Mouse (Mus musculus) lung, embryonic 14.5 days (tissue): ENCODE data around the gene Ehmt1. TPM values are rescaled to one million over a fixed set of nuclear protein-coding genes. Genes with fewer than 3 reads are reported as not detected.
A peak's percentile ranks its signal among the peaks of the same experiment; 100 is the strongest.

Experiments
- ATAC-seq: fragments of 200-750 bp; cut with Nextera tagmentation; 2 replicates; pipeline ENCODE4 v1.8.0; 2017; ENCODE audit warnings: mild to moderate bottlenecking, moderate TSS enrichment, moderate library complexity; ENCODE audit not compliant: insufficient read depth
- DNase-seq: peaks from one replicate; pipeline ENCODE4 v3.0.0-alpha.2; 2015
- H3K27ac ChIP-seq: fragments of 300-500 bp; sonication (generic); 2 replicates; pipeline ENCODE4 v1.5.1; 2014; ENCODE audit warnings: low read depth, mild to moderate bottlenecking, moderate library complexity
- H3K27me3 ChIP-seq: fragments of 300-500 bp; sonication (generic); 2 replicates; pipeline ENCODE4 v1.6.1; 2014; ENCODE audit warnings: low read length, control low read depth; ENCODE audit not compliant: insufficient read depth
- H3K36me3 ChIP-seq: fragments of 300-500 bp; sonication (generic); 2 replicates; pipeline ENCODE4 v1.6.1; 2014; ENCODE audit warnings: control low read depth; ENCODE audit not compliant: insufficient read depth
- H3K4me1 ChIP-seq: fragments of 300-500 bp; sonication (generic); 2 replicates; pipeline ENCODE4 v1.6.1; 2014; ENCODE audit warnings: antibody characterized with exemption, control low read depth; ENCODE audit not compliant: insufficient read depth
- H3K4me2 ChIP-seq: fragments of 300-500 bp; sonication (generic); 2 replicates; pipeline ENCODE4 v1.6.1; 2014; ENCODE audit warnings: mild to moderate bottlenecking
- H3K4me3 ChIP-seq: fragments of 300-500 bp; sonication (generic); 2 replicates; pipeline ENCODE4 v1.5.1; 2014; ENCODE audit warnings: low read depth, low read length
- H3K9ac ChIP-seq: fragments of 300-500 bp; sonication (generic); 2 replicates; pipeline ENCODE4 v1.6.1; 2014
- H3K9me3 ChIP-seq: fragments of 300-500 bp; sonication (generic); 2 replicates; pipeline ENCODE4 v1.6.1; 2016; ENCODE audit warnings: low read depth, low read length, control low read depth
- CTCF ChIP-seq: IDR thresholded peaks from 2 replicates; pipeline ENCODE4 v1.5.1; 2016; ENCODE audit warnings: antibody characterized with exemption, low read depth
- WGBS: fragments of 180-500 bp; shearing (Covaris S2); extraction: QIAGEN DNeasy Blood & Tissue Kit; methylation state at CpG from one replicate; pipeline ENCODE4 v1.1.7; 2014; 5-methylcytosine and 5-hydroxymethylcytosine counted together
- polyA plus RNA-seq: library from polyadenylated mRNA; unstranded; fragments of >200 nt; fragmentation: Nextera tagmentation; extraction: Ambion mirVana; gene quantifications from 2 replicates; pipeline ENCODE4 v1.2.1, GENCODE M21; 2014

The Ehmt1 gene
- polyA plus RNA-seq, 1 experiment from 2014 or later: 94.5 TPM

- Histone ChIP-seq H3K36me3 (peaks cover 17% of the 10 kb centered on the region; the same call in 1 of the 2 replicates), H3K27ac (no peak overlapping the region), H3K4me3 (no peak overlapping the region), H3K9me3 (no peaks in the 10 kb centered on the region), H3K27me3 (no peaks in the 10 kb centered on the region), H3K4me1 (no peaks in the 10 kb centered on the region), H3K9ac (no peak overlapping the region), H3K4me2 (no peak overlapping the region)
- WGBS: 90% methylated on average over 4 of the region's 4 CpGs
- DNase-seq: no peak
- ATAC-seq: no peak
- no peak for TF ChIP-seq CTCF
Measured at GRCm38 (mm10) chr2:24912189-24912588, 7.2 kb downstream of the Ehmt1 start.

- DNase-seq: no peak
- Histone ChIP-seq H3K9ac (no peak overlapping the region), H3K27me3 (no peaks in the 10 kb centered on the region), H3K4me1 (peaks cover 3% of the 10 kb centered on the region; the same call in 1 of the 2 replicates), H3K4me3 (no peak overlapping the region), H3K36me3 (peaks cover 17% of the 10 kb centered on the region; the same call in 1 of the 2 replicates), H3K27ac (no peak overlapping the region), H3K4me2 (no peak overlapping the region), H3K9me3 (no peaks in the 10 kb centered on the region)
- WGBS: 91% methylated on average over 4 of the region's 4 CpGs
- TF ChIP-seq CTCF: no peak
- no peak for ATAC-seq
Measured at GRCm38 (mm10) chr2:24910481-24910880, 8.9 kb downstream of the Ehmt1 start.

DNA sequence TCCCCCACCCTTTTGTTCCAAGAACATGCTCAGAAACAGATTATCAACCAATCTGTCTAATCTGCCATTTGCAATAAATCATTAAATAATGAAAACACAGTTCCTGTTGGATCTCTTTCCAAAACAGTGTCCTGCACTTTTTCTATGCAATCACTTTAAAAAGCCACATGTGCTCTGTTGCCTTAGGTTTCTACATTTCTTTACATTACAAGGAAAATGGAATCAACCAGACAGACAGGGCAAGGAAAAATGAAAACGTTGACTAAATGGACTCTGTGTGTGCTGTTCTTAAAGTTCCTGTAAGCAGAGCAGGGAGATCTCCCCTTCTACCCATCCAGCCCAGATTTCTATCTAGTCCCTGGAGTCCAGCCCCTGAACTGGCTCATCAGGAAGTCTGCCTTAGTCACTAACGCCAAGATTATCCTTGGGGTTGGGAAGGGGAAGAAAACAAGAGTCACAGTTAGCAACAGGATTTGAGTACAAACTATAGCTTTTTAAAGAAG, 13.7 kb downstream of the Ehmt1 start:
- ATAC-seq (no peak), DNase-seq (no peak)
- Histone ChIP-seq H3K9me3 (no peaks in the 10 kb centered on the region), H3K36me3 (0 out of 2 replicates have a peak, but pooled peaks cover 3% of the 10 kb centered on the region), H3K27ac (no peak overlapping the region), H3K4me2 (no peak overlapping the region), H3K9ac (no peak overlapping the region), H3K4me1 (peaks cover 3% of the 10 kb centered on the region; the same call in 1 of the 2 replicates), H3K27me3 (no peaks in the 10 kb centered on the region), H3K4me3 (no peak overlapping the region)
- 24% methylated on average over 2 of the region's 2 CpGs for WGBS
- TF ChIP-seq CTCF: no peak

GRCm38 (mm10) chr2:24904823-24905652, 14.4 kb downstream of the Ehmt1 start:
- H3K4me2 ChIP-seq: no peak overlapping the region
- 80% methylated on average over 11 of the region's 11 CpGs for WGBS
- H3K36me3 ChIP-seq: no peaks in the 10 kb centered on the region
- no peak overlapping the region for H3K9ac ChIP-seq
- no peak overlapping the region for H3K27ac ChIP-seq
- ATAC-seq: no peak
- H3K9me3 ChIP-seq: no peaks in the 10 kb centered on the region
- H3K27me3 ChIP-seq: no peaks in the 10 kb centered on the region
- no peak for TF ChIP-seq CTCF
- H3K4me3 ChIP-seq: no peak overlapping the region
- peaks cover 3% of the 10 kb centered on the region; the same call in 1 of the 2 replicates for H3K4me1 ChIP-seq
- DNase-seq: no peak

DNA sequence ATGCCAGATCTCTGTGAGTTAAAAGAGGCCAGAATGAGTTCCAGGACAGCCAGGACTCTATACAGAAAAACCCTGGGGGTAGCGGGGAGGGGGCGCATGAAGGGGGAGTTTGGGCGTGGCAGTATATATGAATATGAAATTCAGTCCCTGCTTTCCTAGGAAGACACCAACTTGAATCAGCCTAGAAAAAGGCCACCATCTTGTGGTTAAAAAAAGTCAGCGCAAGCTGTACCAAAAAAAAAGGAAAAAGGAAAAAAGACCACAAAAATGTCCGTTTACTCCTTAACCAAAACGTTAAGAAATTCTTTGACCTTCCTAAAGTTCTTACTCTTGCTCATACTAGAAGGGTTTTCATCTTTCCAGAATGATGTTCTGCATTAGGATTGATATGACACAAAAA, 16.4 kb downstream of the Ehmt1 start:
- Histone ChIP-seq H3K4me1 (peaks cover 3% of the 10 kb centered on the region; the same call in 1 of the 2 replicates), H3K36me3 (no peaks in the 10 kb centered on the region), H3K9me3 (no peaks in the 10 kb centered on the region), H3K27ac (no peak overlapping the region), H3K4me3 (no peak overlapping the region), H3K27me3 (no peaks in the 10 kb centered on the region), H3K9ac (no peak overlapping the region), H3K4me2 (no peak overlapping the region)
- no peak for ATAC-seq
- TF ChIP-seq CTCF: no peak
- WGBS: 78% methylated on average over 6 of the region's 6 CpGs
- no peak for DNase-seq

DNA sequence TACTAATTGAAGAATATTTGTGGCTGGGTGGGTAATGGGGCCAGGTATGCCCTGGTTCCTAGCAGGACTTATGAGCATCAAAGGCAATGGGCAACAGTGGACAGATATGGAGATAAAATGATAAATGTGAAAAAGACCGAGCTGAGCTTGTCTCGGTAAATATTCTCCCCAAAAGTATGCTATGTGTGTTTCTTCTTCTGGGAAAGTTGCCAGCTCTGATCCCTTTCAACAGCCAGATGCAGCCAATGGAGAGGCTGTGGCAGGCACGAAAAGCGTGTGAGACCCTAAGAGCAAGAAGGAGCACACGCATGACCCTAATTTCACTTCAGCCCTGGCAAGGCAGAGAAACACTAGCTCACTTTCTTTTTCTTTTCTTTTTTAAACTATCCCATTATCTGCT, 18.4 kb downstream of the Ehmt1 start:
- Histone ChIP-seq H3K9me3 (no peaks in the 10 kb centered on the region), H3K9ac (no peak overlapping the region), H3K27ac (no peak overlapping the region), H3K4me3 (no peak overlapping the region), H3K4me2 (no peak overlapping the region), H3K36me3 (no peaks in the 10 kb centered on the region), H3K4me1 (no peaks in the 10 kb centered on the region; the same call in 1 of the 2 replicates), H3K27me3 (no peaks in the 10 kb centered on the region)
- DNase-seq (peak; percentile 77), ATAC-seq (no peak)
- no peak for TF ChIP-seq CTCF
- 30% methylated on average over 5 of the region's 5 CpGs for WGBS

GRCm38 (mm10) chr2:24899292-24899691, 20.1 kb downstream of the Ehmt1 start:
- no peak overlapping the region for H3K4me2 ChIP-seq
- DNase-seq (no peak), ATAC-seq (no peak)
- TF ChIP-seq CTCF: no peak
- no peaks in the 10 kb centered on the region for H3K4me1 ChIP-seq
- no peak overlapping the region for H3K9ac ChIP-seq
- H3K4me3 ChIP-seq: no peak overlapping the region
- H3K9me3 ChIP-seq: no peaks in the 10 kb centered on the region
- no peaks in the 10 kb centered on the region for H3K27me3 ChIP-seq
- 84% methylated on average over 2 of the region's 2 CpGs for WGBS
- H3K36me3 ChIP-seq: no peaks in the 10 kb centered on the region
- H3K27ac ChIP-seq: no peak overlapping the region
